Mouse (Mus musculus) cortical plate, adult 2 months (tissue): ENCODE results near the gene Map3k14.

Experiments used
- CTCF ChIP-seq: fragments of 200-500 bp; IDR thresholded peaks from 2 replicates; pipeline ENCODE4 v1.5.1; 2011; ENCODE audit warnings: mild to moderate bottlenecking, control low read depth, low read length; ENCODE audit not compliant: insufficient read depth; ENCODE audit errors: extremely low read depth
- POLR2A ChIP-seq: fragments of 200-500 bp; IDR thresholded peaks from 2 replicates; pipeline ENCODE4 v1.6.1; 2011; ENCODE audit warnings: mild to moderate bottlenecking, low read length, control low read depth; ENCODE audit not compliant: insufficient read depth; ENCODE audit errors: extremely low read depth

GRCm38 (mm10) chr11:103229608-103230007 lies 37.7 kb downstream of the Map3k14 start:
- no peak for TF ChIP-seq CTCF
- TF ChIP-seq POLR2A = no peak
